9 mouse cellular contexts compared by ENCODE assay signal in genomic region chr11:50229252-50229910, GRCm38 (mm10). TPM values are rescaled to one million over a fixed set of nuclear protein-coding genes. Genes with fewer than 3 reads are reported as not detected.
DNase-seq lines count a peak whose midpoint lies in the region; ATAC-seq and TF ChIP-seq lines count a peak whose summit lies in the region.
"Had no signal": no experiment of that assay in that cellular context is flagged by ENCODE, and none has a peak within 500 bp of the region (broad histone marks: within the 10 kb centered on the region; RNA-seq: fewer than 3 reads in every experiment).

No protein-coding gene starts in this region.

- 0 out of 2 replicates have a peak overlapping the region, but pooled peaks have one; percentile 7 for H3K9ac ChIP-seq in liver, adult 2 months (ENCODE audit: low read depth, low read length)
- no peak overlapping the region for H3K9ac ChIP-seq in liver, embryonic 12.5 days
- H3K9ac ChIP-seq in midbrain, postnatal 0 days (replicated peaks; ENCODE audit: low read length, poor library complexity, severe bottlenecking), result 0 out of 2 replicates have a peak overlapping the region, but pooled peaks have one; percentile 33

- TF ChIP-seq POLR2A in liver, adult 2 months (IDR thresholded peaks at IDR 0.05; ENCODE audit: extremely low read depth, insufficient read depth, low read length), result no peak

- H3K4me3 ChIP-seq in liver, adult 2 months (ENCODE audit: insufficient read depth, low read depth, low read length), result no peak overlapping the region
- H3K4me3 ChIP-seq in liver, embryonic 12.5 days, result no peak overlapping the region
- H3K4me3 ChIP-seq in midbrain, postnatal 0 days (ENCODE audit: low read depth, low read length), result no peak overlapping the region

- no peaks in the 10 kb centered on the region for H3K27me3 ChIP-seq in liver, adult 2 months (ENCODE audit: control insufficient read depth, insufficient read depth, low read length)
- H3K27me3 ChIP-seq in liver, embryonic 12.5 days (replicated peaks), result no peaks in the 10 kb centered on the region
- H3K27me3 ChIP-seq in midbrain, postnatal 0 days (ENCODE audit: insufficient read depth, low read length), result no peaks in the 10 kb centered on the region

- H3K4me1 ChIP-seq in liver, adult 2 months (ENCODE audit: control insufficient read depth, insufficient read depth, low read length), result peaks cover 26% of the 10 kb centered on the region
- peaks cover 57% of the 10 kb centered on the region for H3K4me1 ChIP-seq in liver, embryonic 12.5 days
- peaks cover 18% of the 10 kb centered on the region; the same call in 1 of the 2 replicates for H3K4me1 ChIP-seq in midbrain, postnatal 0 days (ENCODE audit: insufficient read depth, low read length)

- no peak for ATAC-seq in liver, embryonic 12.5 days
- no peak for ATAC-seq in midbrain, postnatal 0 days (ENCODE audit: low FRiP score)

- H3K4me2 ChIP-seq in liver, embryonic 12.5 days, result no peak overlapping the region
- H3K4me2 ChIP-seq in midbrain, postnatal 0 days (ENCODE audit: low read depth, low read length, poor library complexity, severe bottlenecking), result no peak overlapping the region

- H3K36me3 ChIP-seq in liver, adult 2 months (ENCODE audit: control insufficient read depth, insufficient read depth, low read length), result peaks cover 5% of the 10 kb centered on the region; the same call in 1 of the 2 replicates
- H3K36me3 ChIP-seq in liver, embryonic 12.5 days, result peaks cover 55% of the 10 kb centered on the region
- H3K36me3 ChIP-seq in midbrain, postnatal 0 days (ENCODE audit: insufficient read depth, low read length), result peaks cover 24% of the 10 kb centered on the region

- H3K27ac ChIP-seq in liver, adult 2 months (replicated peaks; ENCODE audit: insufficient read depth, low read depth, low read length), result no peak overlapping the region
- no peak overlapping the region; the same call in 1 of the 2 replicates for H3K27ac ChIP-seq in liver, embryonic 12.5 days
- H3K27ac ChIP-seq in midbrain, postnatal 0 days (ENCODE audit: low read depth, low read length), result no peak overlapping the region

- DNase-seq in adrenal gland, adult (ENCODE audit: inconsistent age in 2 of 2, low spot score in 1 of 2), result peak; percentile 80 to 92
- no peak for DNase-seq in adrenal gland, postnatal 4 days (ENCODE audit: low spot score in 2 of 2)
- peak; percentile 42 for DNase-seq in liver, adult 2 months (ENCODE audit: extremely low read depth, low read depth, low spot score)
- DNase-seq in cerebellum, postnatal 36 days, result peak; percentile 92 to 93
- peak; percentile 61 for DNase-seq in midbrain, postnatal 0 days (ENCODE audit: low spot score)
- DNase-seq in B cell, adult 2 months, result no peak
- no peak for DNase-seq in thymus, postnatal 0 days (ENCODE audit: low spot score)
- DNase-seq: gastrocnemius, postnatal 25 days had no signal

- no peak for TF ChIP-seq CTCF in liver, adult 2 months (IDR thresholded peaks at IDR 0.05; ENCODE audit: low read depth, low read length)
- no peak for TF ChIP-seq CTCF in midbrain, postnatal 0 days (IDR thresholded peaks at IDR 0.05)

- WGBS in liver, adult 2 months, result 71% methylated on average over 7 of the region's 7 CpGs
- 60% methylated on average over 7 of the region's 7 CpGs for WGBS in liver, embryonic 12.5 days (ENCODE audit: insufficient replicate concordance)
- WGBS in midbrain, postnatal 0 days, result 46% methylated on average over 7 of the region's 7 CpGs

- H3K79me2 ChIP-seq in liver, adult 2 months (ENCODE audit: control insufficient read depth, insufficient read depth, low read length), result peaks cover 15% of the 10 kb centered on the region; the same call in 1 of the 2 replicates

- H3K9me3 ChIP-seq in liver, embryonic 12.5 days (replicated peaks), result no peaks in the 10 kb centered on the region
- no peaks in the 10 kb centered on the region for H3K9me3 ChIP-seq in midbrain, postnatal 0 days (ENCODE audit: low read length)

RNA-seq across cellular contexts. Expression of gene Ltc4s, which starts 9.0 kb away (rescaled TPM):
- 1 to 10 TPM; 4.4 to 6.0 TPM for total RNA-seq in adrenal gland, postnatal 4 days (2021)
- 0.27 and 0.28 TPM in 2 replicates for total RNA-seq in liver, adult 2 months (2014; rRNA removed)
- 2.1 and 3.2 TPM in 2 replicates for polyA plus RNA-seq in liver, adult 2 months (2012; rRNA removed)
- polyA plus RNA-seq in liver, embryonic 12.5 days (2016; fragmentation: Nextera tagmentation; extraction: Ambion mirVana), result 0.87 and 1.0 TPM in 2 replicates
- total RNA-seq in midbrain, postnatal 0 days (2014; rRNA removed), result 3.5 and 21.3 TPM in 2 replicates
- polyA plus RNA-seq in midbrain, postnatal 0 days (2015; fragmentation: Nextera tagmentation; extraction: Ambion mirVana), result 5.3 and 6.0 TPM in 2 replicates
- polyA plus RNA-seq in thymus, postnatal 0 days (2015; fragmentation: Nextera tagmentation; extraction: Ambion mirVana), result 3.5 and 3.7 TPM in 2 replicates

RNA-seq across cellular contexts. Expression of gene Mgat4b, which starts 18.7 kb away (rescaled TPM):
- total RNA-seq in adrenal gland, postnatal 4 days (2021), result 100 to 1,000 TPM; 159 to 178 TPM
- 9.8 and 16.5 TPM in 2 replicates for total RNA-seq in liver, adult 2 months (2014; rRNA removed)
- 26.3 and 28.8 TPM in 2 replicates for polyA plus RNA-seq in liver, adult 2 months (2012; rRNA removed)
- 29.1 and 30.7 TPM in 2 replicates for polyA plus RNA-seq in liver, embryonic 12.5 days (2016; fragmentation: Nextera tagmentation; extraction: Ambion mirVana)
- total RNA-seq in midbrain, postnatal 0 days (2014; rRNA removed), result 115 and 152 TPM in 2 replicates
- polyA plus RNA-seq in midbrain, postnatal 0 days (2015; fragmentation: Nextera tagmentation; extraction: Ambion mirVana), result 77.3 and 77.9 TPM in 2 replicates
- 8.6 and 11.8 TPM in 2 replicates for polyA plus RNA-seq in thymus, postnatal 0 days (2015; fragmentation: Nextera tagmentation; extraction: Ambion mirVana)

RNA-seq across cellular contexts. Expression of gene Sqstm1, which starts 18.8 kb away (rescaled TPM):
- total RNA-seq in adrenal gland, postnatal 4 days (2021), result 100 to 1,000 TPM; 502 to 551 TPM
- total RNA-seq in liver, adult 2 months (2014; rRNA removed), result 252 and 333 TPM in 2 replicates
- 254 and 299 TPM in 2 replicates for polyA plus RNA-seq in liver, adult 2 months (2012; rRNA removed)
- polyA plus RNA-seq in liver, embryonic 12.5 days (2016; fragmentation: Nextera tagmentation; extraction: Ambion mirVana), result 143 and 152 TPM in 2 replicates
- total RNA-seq in midbrain, postnatal 0 days (2014; rRNA removed), result 314 and 335 TPM in 2 replicates
- polyA plus RNA-seq in midbrain, postnatal 0 days (2015; fragmentation: Nextera tagmentation; extraction: Ambion mirVana), result 455 and 484 TPM in 2 replicates
- 233 and 246 TPM in 2 replicates for polyA plus RNA-seq in thymus, postnatal 0 days (2015; fragmentation: Nextera tagmentation; extraction: Ambion mirVana)

RNA-seq across cellular contexts. Expression of gene Mrnip, which starts 55.1 kb away (rescaled TPM):
- 10 to 100 TPM; 24.8 to 26.2 TPM for total RNA-seq in adrenal gland, postnatal 4 days (2021)
- total RNA-seq in liver, adult 2 months (2014; rRNA removed), result 8.5 and 9.3 TPM in 2 replicates
- 9.3 and 9.9 TPM in 2 replicates for polyA plus RNA-seq in liver, adult 2 months (2012; rRNA removed)
- polyA plus RNA-seq in liver, embryonic 12.5 days (2016; fragmentation: Nextera tagmentation; extraction: Ambion mirVana), result 8.6 and 8.7 TPM in 2 replicates
- total RNA-seq in midbrain, postnatal 0 days (2014; rRNA removed), result 37.1 and 41.3 TPM in 2 replicates
- 37.9 and 40.7 TPM in 2 replicates for polyA plus RNA-seq in midbrain, postnatal 0 days (2015; fragmentation: Nextera tagmentation; extraction: Ambion mirVana)
- polyA plus RNA-seq in thymus, postnatal 0 days (2015; fragmentation: Nextera tagmentation; extraction: Ambion mirVana), result 13.1 and 15.3 TPM in 2 replicates

Comparison
In these comparisons a context has a peak if more than half of its experiments do, and no peak if none do; other contexts are left out.
1. DNase-seq: peak in adrenal gland, adult (2 of 2), liver, adult 2 months (single experiment), cerebellum, postnatal 36 days (2 of 2) and midbrain, postnatal 0 days (single experiment); none in adrenal gland, postnatal 4 days (0 of 2), B cell, adult 2 months (0 of 2) and thymus, postnatal 0 days (single experiment).